Mouse (Mus musculus): ENCODE data around the gene Kcnb1. TPM values are rescaled to one million over a fixed set of nuclear protein-coding genes. Genes with fewer than 3 reads are reported as not detected.

The Kcnb1 gene
- 1.5 and 3.1 TPM in 2 replicates for polyA plus RNA-seq (2012; rRNA removed; ENCODE audit: low replicate concordance)

GRCm38 (mm10) chr2:167190076-167190399 is at the start of gene Kcnb1:
TSS of gene Kcnb1 (minus strand) at chr2:167190155.

GRCm38 (mm10) chr2:167062965-167063880 is 126.7 kb downstream of the Kcnb1 start, which contains the start of gene Znfx1:
TSS of gene Znfx1 (minus strand) at chr2:167063015.

Other genes starting within 250 kb of the Kcnb1 start
- 7.0 and 15.6 TPM in 2 replicates for gene Stau1, start 193.9 kb downstream of the Kcnb1 start, polyA plus RNA-seq (2012; rRNA removed; ENCODE audit: low replicate concordance)
- 10.7 and 15.9 TPM in 2 replicates for gene Ddx27, start 175.0 kb downstream of the Kcnb1 start, polyA plus RNA-seq (2012; rRNA removed; ENCODE audit: low replicate concordance)
- 20.6 and 41.2 TPM in 2 replicates for gene Znfx1, start 127.1 kb downstream of the Kcnb1 start, polyA plus RNA-seq (2012; rRNA removed; ENCODE audit: low replicate concordance)
- gene Ptgis, start 50.4 kb upstream of the Kcnb1 start, polyA plus RNA-seq (2012; rRNA removed; ENCODE audit: low replicate concordance) = 7.1 and 7.9 TPM in 2 replicates
- gene B4galt5, start 159.0 kb upstream of the Kcnb1 start, polyA plus RNA-seq (2012; rRNA removed; ENCODE audit: low replicate concordance) = 28.0 and 57.3 TPM in 2 replicates
- 30.6 and 35.2 TPM in 2 replicates for gene Slc9a8, start 231.6 kb upstream of the Kcnb1 start, polyA plus RNA-seq (2012; rRNA removed; ENCODE audit: low replicate concordance)